Mouse (Mus musculus) intestine, embryonic 14.5 days (tissue): Measurements from ENCODE around the gene Pnpla3. TPM values are rescaled to one million over a fixed set of nuclear protein-coding genes. Genes with fewer than 3 reads are reported as not detected.

Experiments
- ATAC-seq: fragments of 200-750 bp; cut with Nextera tagmentation; replicated peaks from 2 replicates; pipeline ENCODE4 v1.8.0; 2017; ENCODE audit warnings: low read depth, moderate number of reproducible peaks, moderate TSS enrichment, moderate library complexity; ENCODE audit not compliant: low FRiP score, low TSS enrichment
- DNase-seq: peaks from one replicate; pipeline ENCODE4 v3.0.0-alpha.2; 2018; ENCODE audit warnings: low spot score
- H3K27ac ChIP-seq: fragments of 300-500 bp; sonication (generic); 2 replicates; pipeline ENCODE4 v1.5.1; 2014; ENCODE audit warnings: low read depth, mild to moderate bottlenecking, control low read depth
- H3K27me3 ChIP-seq: fragments of 300-500 bp; sonication (generic); replicated peaks from 2 replicates; pipeline ENCODE4 v1.6.1; 2014; ENCODE audit warnings: low read length, control low read depth; ENCODE audit not compliant: control insufficient read depth, insufficient read depth
- H3K36me3 ChIP-seq: fragments of 300-500 bp; sonication (generic); 2 replicates; pipeline ENCODE4 v1.6.1; 2014; ENCODE audit warnings: low read length, control low read depth; ENCODE audit not compliant: control insufficient read depth, insufficient read depth
- H3K4me1 ChIP-seq: fragments of 300-500 bp; sonication (generic); replicated peaks from 2 replicates; pipeline ENCODE4 v1.6.1; 2014; ENCODE audit warnings: low read length, control low read depth, mixed read lengths; ENCODE audit not compliant: control insufficient read depth, insufficient read depth
- H3K4me2 ChIP-seq: fragments of 300-500 bp; sonication (generic); 2 replicates; pipeline ENCODE4 v1.6.1; 2014; ENCODE audit warnings: low read length
- H3K4me3 ChIP-seq: fragments of 300-500 bp; sonication (generic); 2 replicates; pipeline ENCODE4 v1.5.1; 2014; ENCODE audit warnings: low read depth, low read length, control low read depth, mixed read lengths
- H3K9ac ChIP-seq: fragments of 300-500 bp; sonication (generic); 2 replicates; pipeline ENCODE4 v1.6.1; 2014; ENCODE audit warnings: mild to moderate bottlenecking, low read length
- H3K9me3 ChIP-seq: fragments of 300-500 bp; sonication (generic); 2 replicates; pipeline ENCODE4 v1.6.1; 2016; ENCODE audit warnings: low read length, control low read depth; ENCODE audit not compliant: control insufficient read depth
- WGBS: fragments of 180-500 bp; shearing (Covaris S2); extraction: QIAGEN DNeasy Blood & Tissue Kit; methylation state at CpG from one replicate; pipeline ENCODE4 v1.1.7; 2014; 5-methylcytosine and 5-hydroxymethylcytosine counted together
- microRNA-seq: library from miRNA; unstranded; fragments of <30 nt; microRNA quantifications from one replicate; pipeline ENCODE4, GENCODE M21; 2016
- polyA plus RNA-seq: library from polyadenylated mRNA; unstranded; fragments of >200 nt; fragmentation: Nextera tagmentation; extraction: Ambion mirVana; gene quantifications from 2 replicates; pipeline ENCODE4 v1.2.1, GENCODE M21; 2014

Gene Pnpla3
- polyA plus RNA-seq, 1 experiment from 2014 or later = 0.41 TPM

GRCm38 (mm10) chr15:84231113-84231712 lies 63.6 kb downstream of the Pnpla3 start:
- DNase-seq = peak; percentile 53
- H3K4me2 ChIP-seq = peak overlapping the region; percentile 88
- H3K9ac ChIP-seq = no peak overlapping the region
- H3K36me3 ChIP-seq = no peaks in the 10 kb centered on the region
- peak overlapping the region; percentile 48; the same call in 1 of the 2 replicates for H3K27ac ChIP-seq
- peaks cover 18% of the 10 kb centered on the region; the same call in 1 of the 2 replicates for H3K4me1 ChIP-seq
- no peak for ATAC-seq
- no peaks in the 10 kb centered on the region for H3K9me3 ChIP-seq
- H3K4me3 ChIP-seq = peak overlapping the region; percentile 45
- H3K27me3 ChIP-seq = no peaks in the 10 kb centered on the region
- 7% methylated on average over 16 of the region's 16 CpGs for WGBS

- ATAC-seq = peak; percentile 47
- Histone ChIP-seq H3K27me3 (no peaks in the 10 kb centered on the region), H3K36me3 (no peaks in the 10 kb centered on the region)
These were observed 64.3 kb downstream of the Pnpla3 start, which contains the start of gene Parvb for GRCm38 (mm10) chr15:84231721-84232561. Gene Parvb (plus strand): TSS chr15:84232043.

GRCm38 (mm10) chr15:84232609-84233008 lies 65.0 kb downstream of the Pnpla3 start:
- H3K4me1 ChIP-seq = peaks cover 18% of the 10 kb centered on the region; the same call in 1 of the 2 replicates
- ATAC-seq = no peak
- peak overlapping the region; percentile 6; the same call in 1 of the 2 replicates for H3K27ac ChIP-seq
- H3K9me3 ChIP-seq = no peaks in the 10 kb centered on the region
- peak overlapping the region; percentile 45 for H3K4me3 ChIP-seq
- H3K4me2 ChIP-seq = peak overlapping the region; percentile 88
- no peaks in the 10 kb centered on the region for H3K27me3 ChIP-seq
- no peak overlapping the region for H3K9ac ChIP-seq
- no peaks in the 10 kb centered on the region for H3K36me3 ChIP-seq
- WGBS = 32% methylated on average over 8 of the region's 8 CpGs
- DNase-seq = no peak

More at GRCm38 (mm10) chr15:84231721-84232561, 64.3 kb downstream of the Pnpla3 start, which contains the start of gene Parvb:
- under 1% methylated on average over 51 of the region's 53 CpGs for whole genome bisulfite sequencing
- peaks cover 18% of the 10 kb centered on the region; the same call in 1 of the 2 replicates for H3K4me1 ChIP-seq
- peak within 1 kb of the TSS; percentile 50 for H3K9ac ChIP-seq
- H3K4me2 ChIP-seq = peak within 1 kb of the TSS; percentile 88
- DNase-seq = peak; percentile 72
- H3K9me3 ChIP-seq = no peaks in the 10 kb centered on the region
- peak within 1 kb of the TSS; percentile 48; the same call in 1 of the 2 replicates for H3K27ac ChIP-seq
- H3K4me3 ChIP-seq = peak within 1 kb of the TSS; percentile 45

- WGBS = 85% methylated on average over 7 of the region's 7 CpGs
- no peak for ATAC-seq
These were observed 67.4 kb downstream of the Pnpla3 start for GRCm38 (mm10) chr15:84234794-84235581.

GRCm38 (mm10) chr15:84235646-84236045 lies 68.0 kb downstream of the Pnpla3 start:
- Histone ChIP-seq H3K27ac (no peak overlapping the region), H3K36me3 (no peaks in the 10 kb centered on the region), H3K4me2 (no peak overlapping the region), H3K9me3 (no peaks in the 10 kb centered on the region), H3K4me1 (peaks cover 27% of the 10 kb centered on the region; the same call in 1 of the 2 replicates), H3K9ac (no peak overlapping the region), H3K4me3 (no peak overlapping the region), H3K27me3 (peaks cover 4% of the 10 kb centered on the region; the same call in 1 of the 2 replicates)
- ATAC-seq = no peak
- DNase-seq = no peak
- 79% methylated on average over 7 of the region's 7 CpGs for WGBS

More at GRCm38 (mm10) chr15:84234794-84235581, 67.4 kb downstream of the Pnpla3 start:
- H3K4me1 ChIP-seq = peaks cover 28% of the 10 kb centered on the region; the same call in 1 of the 2 replicates
- H3K36me3 ChIP-seq = no peaks in the 10 kb centered on the region
- peaks cover 4% of the 10 kb centered on the region; the same call in 1 of the 2 replicates for H3K27me3 ChIP-seq
- no peaks in the 10 kb centered on the region for H3K9me3 ChIP-seq
- DNase-seq = no peak
- H3K9ac ChIP-seq = no peak overlapping the region
- H3K4me3 ChIP-seq = no peak overlapping the region
- no peak overlapping the region for H3K27ac ChIP-seq
- no peak overlapping the region for H3K4me2 ChIP-seq

Small RNA genes within 50 kb of the gene (microRNA-seq; reads per million reads assigned to microRNA genes)
- gene Mir6392 = not detected

Other genes starting within 250 kb of the Pnpla3 start
- 0.15 and 0.27 TPM in 2 replicates for gene Efcab6, start 102.5 kb upstream of the Pnpla3 start, polyA plus RNA-seq
- gene Sult4a1, start 62.1 kb upstream of the Pnpla3 start, polyA plus RNA-seq = 4.5 and 5.8 TPM in 2 replicates
- gene Pnpla5, start 44.7 kb upstream of the Pnpla3 start, polyA plus RNA-seq = not detected in 2 replicates
- gene Samm50, start 24.4 kb downstream of the Pnpla3 start, polyA plus RNA-seq = 88.5 and 89.2 TPM in 2 replicates
- gene Parvb, start 64.2 kb downstream of the Pnpla3 start, polyA plus RNA-seq = 3.6 and 5.1 TPM in 2 replicates
- 1.9 and 2.0 TPM in 2 replicates for gene Parvg, start 156.2 kb downstream of the Pnpla3 start, polyA plus RNA-seq